Mouse (Mus musculus): ENCODE data around the gene Ccer1. TPM values are rescaled to one million over a fixed set of nuclear protein-coding genes. Genes with fewer than 3 reads are reported as not detected.
"Not testable (repeated sequence)": the region's sequence is repeated elsewhere in the genome, so short reads cannot be mapped to it uniquely, and the experiment has no call there.

Ccer1 gene
- not detected for total RNA-seq (2021)

GRCm38 (mm10) chr10:97692913-97693312, at the start of gene Ccer1:
Gene Ccer1 (plus strand): TSS chr10:97693059.
- peak; percentile 5 for DNase-seq

GRCm38 (mm10) chr10:97643768-97644167, 49.1 kb upstream of the Ccer1 start, which contains the start of gene Epyc:
Gene Epyc (plus strand): TSS chr10:97644068.
- DNase-seq = no peak

GRCm38 (mm10) chr10:97650334-97650733, 42.5 kb upstream of the Ccer1 start:
- DNase-seq = no peak

- DNase-seq = no peak
Measured at GRCm38 (mm10) chr10:97659489-97659888, 33.4 kb upstream of the Ccer1 start.

GRCm38 (mm10) chr10:97668656-97669055, 24.2 kb upstream of the Ccer1 start:
- peak; percentile 5 for DNase-seq

GRCm38 (mm10) chr10:97670202-97670601, 22.7 kb upstream of the Ccer1 start:
- peak; percentile 19 for DNase-seq

GRCm38 (mm10) chr10:97673239-97673638, 19.6 kb upstream of the Ccer1 start:
- no peak for DNase-seq

GRCm38 (mm10) chr10:97682981-97683380, 9.9 kb upstream of the Ccer1 start:
- no peak for DNase-seq

GRCm38 (mm10) chr10:97687198-97687597, 5.7 kb upstream of the Ccer1 start:
- peak; percentile 14 for DNase-seq

- DNase-seq = no peak
Measured at GRCm38 (mm10) chr10:97689425-97689824, 3.4 kb upstream of the Ccer1 start.

- no peak for DNase-seq
Measured at GRCm38 (mm10) chr10:97693398-97694135, 708 bp downstream of the Ccer1 start.

- no peak for DNase-seq
Measured at GRCm38 (mm10) chr10:97702321-97702720, 9.5 kb downstream of the Ccer1 start.

- DNase-seq = peak; percentile 53
Measured at GRCm38 (mm10) chr10:97704562-97704961, 11.7 kb downstream of the Ccer1 start.

GRCm38 (mm10) chr10:97712687-97713086, 19.8 kb downstream of the Ccer1 start:
- DNase-seq = peak; percentile 40

- no peak for DNase-seq
Measured at GRCm38 (mm10) chr10:97714584-97714983, 21.7 kb downstream of the Ccer1 start.

- no peak for DNase-seq
Measured at GRCm38 (mm10) chr10:97715289-97715906, 22.5 kb downstream of the Ccer1 start.

GRCm38 (mm10) chr10:97717233-97717632, 24.4 kb downstream of the Ccer1 start:
- DNase-seq = no peak

GRCm38 (mm10) chr10:97718021-97718420, 25.2 kb downstream of the Ccer1 start:
- DNase-seq = no peak

- DNase-seq = no peak
Measured at GRCm38 (mm10) chr10:97720625-97721024, 27.8 kb downstream of the Ccer1 start.

- DNase-seq = no peak
Measured at GRCm38 (mm10) chr10:97722709-97723108, 29.9 kb downstream of the Ccer1 start.

- no peak for DNase-seq
Measured at GRCm38 (mm10) chr10:97725929-97726328, 33.1 kb downstream of the Ccer1 start.

- not testable (repeated sequence) for DNase-seq
Measured at GRCm38 (mm10) chr10:97726655-97727054, 33.8 kb downstream of the Ccer1 start, which contains the start of gene C030005K15Rik. Gene C030005K15Rik (minus strand): TSS chr10:97726755.

Data from heart, postnatal 4 days (tissue).